Mouse (Mus musculus) right cerebral cortex, adult 18-20 months (tissue): ENCODE data around the gene Olfr351.

ENCODE experiments used
- DNase-seq: peaks from one replicate; pipeline ENCODE4 v3.0.0; 2022; ENCODE audit warnings: mixed read lengths

The Olfr351 gene

DNA sequence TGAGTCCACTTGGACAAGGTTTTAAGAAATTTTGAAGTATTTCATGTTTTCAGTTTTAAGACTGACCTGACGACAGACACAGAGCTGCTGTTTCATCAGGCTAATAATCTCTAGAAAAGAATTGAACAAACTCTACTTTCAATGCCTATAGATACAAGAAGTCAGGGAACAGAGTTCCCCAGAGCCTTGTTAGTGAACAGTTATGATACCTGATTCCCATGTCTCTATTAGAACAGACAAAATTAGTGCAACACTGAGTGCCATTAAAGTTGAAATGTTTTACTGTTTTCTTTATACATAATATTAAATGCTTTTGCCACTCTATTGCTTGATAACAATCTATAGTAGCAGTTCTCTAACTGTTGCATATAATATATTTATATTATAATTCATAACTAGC, at the start of gene Olfr351:
Gene Olfr351, minus strand, starts transcription at position 101 of the 400 bp plus-strand sequence.
- DNase-seq = no peak

- no peak for DNase-seq
These were observed 42.9 kb upstream of the Olfr351 start, which contains the start of gene Olfr354 for GRCm38 (mm10) chr2:36905380-36905779. Gene Olfr354 (plus strand): TSS chr2:36905680.

DNA sequence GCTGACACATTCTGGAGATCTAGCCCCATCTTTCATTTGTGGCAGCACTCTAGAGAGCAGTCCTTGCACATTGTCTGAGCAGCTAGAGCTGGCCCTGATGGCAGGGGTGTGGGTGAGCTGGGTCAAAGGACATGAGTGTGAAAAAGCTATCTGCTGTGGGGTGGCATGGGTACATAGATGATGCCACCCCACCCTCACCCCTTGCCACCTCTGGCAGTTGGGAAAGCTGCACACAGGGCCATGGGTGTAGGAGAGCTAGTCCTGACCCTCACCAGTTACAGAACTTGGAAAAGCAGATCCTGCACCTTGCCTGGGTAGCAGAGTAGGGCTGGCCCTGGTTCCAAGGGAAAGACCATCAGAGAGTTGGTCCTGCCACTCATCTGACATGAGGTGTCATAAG, 34.7 kb upstream of the Olfr351 start:
- DNase-seq = no peak

DNA sequence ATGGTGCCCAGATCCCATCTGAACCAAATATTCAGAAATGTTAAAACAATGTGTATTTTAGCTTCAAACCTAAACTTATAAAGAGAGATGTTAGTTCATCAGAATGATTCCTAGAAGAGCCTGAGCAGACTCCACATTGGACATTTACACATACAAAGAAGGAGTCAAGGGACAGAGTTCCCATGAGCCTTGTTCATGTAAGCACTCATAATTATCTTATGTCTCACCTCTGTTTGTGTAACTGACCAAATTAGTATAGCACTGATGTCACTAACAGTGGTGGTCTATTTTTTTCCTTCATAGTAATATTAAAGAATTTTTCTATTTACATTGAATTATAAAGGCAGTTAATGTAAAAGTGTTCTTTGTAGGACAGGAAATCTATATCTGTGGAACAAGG, 30.4 kb upstream of the Olfr351 start, which contains the start of gene Olfr353:
Gene Olfr353, minus strand, starts transcription at position 101 of the 400 bp plus-strand sequence.
- DNase-seq = no peak

DNA sequence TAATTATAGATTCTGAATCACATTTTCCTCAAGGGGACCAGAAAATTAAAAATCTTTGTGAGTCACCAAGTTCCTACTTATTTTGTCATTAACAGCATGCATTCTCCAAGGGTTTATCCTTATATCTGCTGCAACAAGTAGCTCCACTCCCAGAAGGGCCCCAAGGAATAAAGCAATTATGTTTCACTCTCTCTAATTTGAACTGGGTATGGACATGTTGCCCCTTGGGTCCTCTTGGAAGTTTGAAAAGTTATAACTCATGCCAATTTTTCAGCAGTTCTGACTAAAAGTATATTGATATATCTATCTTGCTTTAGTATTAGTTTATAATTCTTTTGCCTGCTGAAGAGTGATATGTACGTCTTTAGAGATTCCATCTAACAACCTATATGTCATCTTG, 5.7 kb upstream of the Olfr351 start, which contains the start of gene Olfr352:
Gene Olfr352, plus strand, starts transcription at position 301 of the 400 bp plus-strand sequence.
- DNase-seq = no peak

- DNase-seq = no peak
These were observed 16.4 kb downstream of the Olfr351 start, which contains the start of gene Olfr350 for GRCm38 (mm10) chr2:36846010-36846409. Gene Olfr350 (plus strand): TSS chr2:36846310.

DNA sequence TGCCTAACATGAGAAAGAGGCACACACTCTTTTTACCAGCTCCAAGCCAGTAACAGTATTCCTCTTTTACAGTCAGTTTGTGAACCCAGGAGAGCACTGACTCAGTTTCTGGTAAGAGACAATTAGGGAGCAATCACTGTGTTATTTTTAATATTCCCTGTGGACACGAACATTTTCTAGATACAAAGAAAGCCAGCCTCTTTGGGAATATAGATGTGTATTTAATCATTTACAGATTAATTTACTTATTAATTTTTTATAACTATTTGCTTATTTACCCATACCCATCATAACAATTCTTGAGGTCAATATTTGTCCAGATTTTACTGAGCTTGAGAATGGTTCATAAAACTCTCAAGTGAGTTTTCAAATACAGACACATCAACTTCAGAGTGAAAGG, 45.5 kb downstream of the Olfr351 start, which contains the start of gene Olfr3:
Gene Olfr3, minus strand, starts transcription at position 101 of the 400 bp plus-strand sequence.
- DNase-seq = no peak
